Mouse (Mus musculus) liver, embryonic 11.5 days (tissue): ENCODE measurements around the gene Slc18b1. TPM values are rescaled to one million over a fixed set of nuclear protein-coding genes. Genes with fewer than 3 reads are reported as not detected.
"Not testable (repeated sequence)": the region's sequence is repeated elsewhere in the genome, so short reads cannot be mapped to it uniquely, and the experiment has no call there.

Experiments used
- ATAC-seq: fragments of 200-750 bp; cut with Nextera tagmentation; replicated peaks from 2 replicates; pipeline ENCODE4 v1.8.0; 2017; ENCODE audit warnings: moderate number of reproducible peaks, mild to moderate bottlenecking, moderate TSS enrichment, moderate library complexity; ENCODE audit not compliant: low FRiP score
- DNase-seq: peaks from one replicate; pipeline ENCODE4 v3.0.0-alpha.2; 2017; ENCODE audit warnings: low spot score
- H3K27ac ChIP-seq: fragments of 300-500 bp; sonication (generic); 2 replicates; pipeline ENCODE4 v1.5.1; 2014; ENCODE audit warnings: mild to moderate bottlenecking, low read depth, low read length, control low read depth
- H3K27me3 ChIP-seq: fragments of 300-500 bp; sonication (generic); replicated peaks from 2 replicates; pipeline ENCODE4 v1.6.1; 2014; ENCODE audit warnings: low read length, mixed read lengths; ENCODE audit not compliant: control insufficient read depth, insufficient read depth
- H3K36me3 ChIP-seq: fragments of 300-500 bp; sonication (generic); 2 replicates; pipeline ENCODE4 v1.6.1; 2014; ENCODE audit warnings: mild to moderate bottlenecking, low read length, moderate library complexity, mixed read lengths; ENCODE audit not compliant: control insufficient read depth, insufficient read depth
- H3K4me1 ChIP-seq: fragments of 300-500 bp; sonication (generic); replicated peaks from 2 replicates; pipeline ENCODE4 v1.6.1; 2014; ENCODE audit warnings: low read length, mixed read lengths; ENCODE audit not compliant: control insufficient read depth, insufficient read depth
- H3K4me2 ChIP-seq: fragments of 300-500 bp; sonication (generic); 2 replicates; pipeline ENCODE4 v1.6.1; 2014; ENCODE audit warnings: mild to moderate bottlenecking, control low read depth, moderate library complexity
- H3K4me3 ChIP-seq: fragments of 300-500 bp; sonication (generic); 2 replicates; pipeline ENCODE4 v1.5.1; 2014; ENCODE audit warnings: low read depth, low read length, control low read depth
- H3K9ac ChIP-seq: fragments of 300-500 bp; sonication (generic); 2 replicates; pipeline ENCODE4 v1.6.1; 2014; ENCODE audit warnings: low read depth, low read length, control low read depth
- H3K9me3 ChIP-seq: fragments of 300-500 bp; sonication (generic); 2 replicates; pipeline ENCODE4 v1.6.1; 2016; ENCODE audit warnings: low read length, inconsistent platforms, mixed read lengths; ENCODE audit not compliant: control insufficient read depth
- WGBS: fragments of 180-500 bp; shearing (Covaris S2); extraction: QIAGEN DNeasy Blood & Tissue Kit; methylation state at CpG from one replicate; pipeline ENCODE4 v1.1.7; 2014; 5-methylcytosine and 5-hydroxymethylcytosine counted together
- polyA plus RNA-seq: library from polyadenylated mRNA; unstranded; fragments of >200 nt; fragmentation: Nextera tagmentation; extraction: Ambion mirVana; gene quantifications from 2 replicates; pipeline ENCODE4 v1.2.1, GENCODE M21; 2014

The Slc18b1 gene
- polyA plus RNA-seq, 1 experiment from 2014 or later = 5.6 TPM

GRCm38 (mm10) chr10:23784121-23784520 is 12.7 kb upstream of the Slc18b1 start:
- H3K9ac ChIP-seq = no peak overlapping the region
- H3K36me3 ChIP-seq = peaks cover 18% of the 10 kb centered on the region
- H3K4me3 ChIP-seq = peak overlapping the region; percentile 78
- no peaks in the 10 kb centered on the region for H3K9me3 ChIP-seq
- peak overlapping the region; percentile 87 for H3K27ac ChIP-seq
- H3K27me3 ChIP-seq = no peaks in the 10 kb centered on the region
- 28% methylated on average over 2 of the region's 2 CpGs for WGBS
- DNase-seq (no peak), ATAC-seq (no peak)
- peak overlapping the region; percentile 78 for H3K4me2 ChIP-seq
- peaks cover 17% of the 10 kb centered on the region for H3K4me1 ChIP-seq

GRCm38 (mm10) chr10:23785599-23785998 is 11.2 kb upstream of the Slc18b1 start:
- peak overlapping the region; percentile 78 for H3K4me3 ChIP-seq
- peak overlapping the region; percentile 87 for H3K27ac ChIP-seq
- not testable (repeated sequence) for H3K27me3 ChIP-seq, ATAC-seq, H3K9me3 ChIP-seq, DNase-seq
- peak overlapping the region; percentile 98 for H3K9ac ChIP-seq
- H3K4me1 ChIP-seq = peaks cover 17% of the 10 kb centered on the region
- 25% methylated on average over 7 of the region's 7 CpGs for WGBS
- H3K4me2 ChIP-seq = peak overlapping the region; percentile 78
- H3K36me3 ChIP-seq = peaks cover 18% of the 10 kb centered on the region

- Histone ChIP-seq H3K9ac (peak overlapping the region; percentile 98), H3K4me1 (peaks cover 17% of the 10 kb centered on the region), H3K27ac (peak overlapping the region; percentile 87), H3K9me3 (no peaks in the 10 kb centered on the region), H3K36me3 (peaks cover 18% of the 10 kb centered on the region), H3K4me2 (peak overlapping the region; percentile 78), H3K4me3 (peak overlapping the region; percentile 78), H3K27me3 (no peaks in the 10 kb centered on the region)
- DNase-seq = no peak
- ATAC-seq = no peak
- WGBS = 0% methylated on average over 4 of the region's 4 CpGs
Measured at GRCm38 (mm10) chr10:23786040-23786439, 10.7 kb upstream of the Slc18b1 start.

- not testable (repeated sequence) for DNase-seq, H3K9me3 ChIP-seq, H3K27me3 ChIP-seq
- Histone ChIP-seq H3K27ac (peak overlapping the region; percentile 87), H3K4me3 (peak overlapping the region; percentile 78), H3K36me3 (peaks cover 18% of the 10 kb centered on the region), H3K9ac (peak overlapping the region; percentile 98), H3K4me1 (peaks cover 17% of the 10 kb centered on the region), H3K4me2 (peak overlapping the region; percentile 78)
- under 1% methylated on average over 23 of the region's 23 CpGs for WGBS
- peak; percentile 1; the same call in 1 of the 2 replicates for ATAC-seq
Measured at GRCm38 (mm10) chr10:23786631-23787038, 10.2 kb upstream of the Slc18b1 start.

- H3K4me2 ChIP-seq = peak within 1 kb of the TSS; percentile 86
- H3K9me3 ChIP-seq = no peaks in the 10 kb centered on the region
- no peaks in the 10 kb centered on the region for H3K27me3 ChIP-seq
- peak; percentile 97 for DNase-seq
- peaks cover 16% of the 10 kb centered on the region for H3K4me1 ChIP-seq
- under 1% methylated on average over 51 of the region's 51 CpGs for WGBS
- H3K4me3 ChIP-seq = peak within 1 kb of the TSS; percentile 78
- peak within 1 kb of the TSS; percentile 87 for H3K27ac ChIP-seq
- peak; percentile 89 for ATAC-seq
- peak within 1 kb of the TSS; percentile 98 for H3K9ac ChIP-seq
- peaks cover 18% of the 10 kb centered on the region for H3K36me3 ChIP-seq
Measured at GRCm38 (mm10) chr10:23787062-23787821, 9.5 kb upstream of the Slc18b1 start, which contains the start of gene Rps12. Gene Rps12 (minus strand): TSS chr10:23787275.

GRCm38 (mm10) chr10:23788056-23788600 is 8.7 kb upstream of the Slc18b1 start:
- DNase-seq = no peak
- H3K36me3 ChIP-seq = peaks cover 18% of the 10 kb centered on the region

GRCm38 (mm10) chr10:23795871-23796520 is 790 bp upstream of the Slc18b1 start:
- Histone ChIP-seq H3K9me3 (no peaks in the 10 kb centered on the region), H3K36me3 (no peaks in the 10 kb centered on the region), H3K4me1 (0 out of 2 replicates have a peak, but pooled peaks cover 3% of the 10 kb centered on the region), H3K4me2 (peak overlapping the region; percentile 75; the same call in 1 of the 2 replicates), H3K4me3 (no peak overlapping the region), H3K9ac (no peak overlapping the region), H3K27me3 (no peaks in the 10 kb centered on the region), H3K27ac (no peak overlapping the region)
- 72% methylated on average over 9 of the region's 9 CpGs for WGBS
- no peak for ATAC-seq
- DNase-seq = no peak

More at GRCm38 (mm10) chr10:23788056-23788600, 8.7 kb upstream of the Slc18b1 start:
- H3K4me2 ChIP-seq = peak overlapping the region; percentile 86
- peak overlapping the region; percentile 89 for H3K9ac ChIP-seq
- WGBS = 7% methylated on average over 8 of the region's 8 CpGs
- H3K27me3 ChIP-seq = no peaks in the 10 kb centered on the region
- H3K4me1 ChIP-seq = peaks cover 15% of the 10 kb centered on the region
- peak overlapping the region; percentile 87 for H3K27ac ChIP-seq
- no peaks in the 10 kb centered on the region for H3K9me3 ChIP-seq
- no peak for ATAC-seq
- H3K4me3 ChIP-seq = peak overlapping the region; percentile 78

GRCm38 (mm10) chr10:23797606-23798005 is 820 bp downstream of the Slc18b1 start:
- H3K9ac ChIP-seq = no peak overlapping the region
- 35% methylated on average over 3 of the region's 3 CpGs for WGBS

More at GRCm38 (mm10) chr10:23797606-23798005, 820 bp downstream of the Slc18b1 start:
- Histone ChIP-seq H3K4me3 (peak overlapping the region; percentile 57), H3K27me3 (no peaks in the 10 kb centered on the region), H3K27ac (no peak overlapping the region), H3K4me2 (peak overlapping the region; percentile 75), H3K36me3 (no peaks in the 10 kb centered on the region), H3K4me1 (0 out of 2 replicates have a peak, but pooled peaks cover 3% of the 10 kb centered on the region), H3K9me3 (no peaks in the 10 kb centered on the region)
- no peak for DNase-seq
- ATAC-seq = no peak
